Mouse (Mus musculus): Measurements from ENCODE around the gene Man2a1.

DNA sequence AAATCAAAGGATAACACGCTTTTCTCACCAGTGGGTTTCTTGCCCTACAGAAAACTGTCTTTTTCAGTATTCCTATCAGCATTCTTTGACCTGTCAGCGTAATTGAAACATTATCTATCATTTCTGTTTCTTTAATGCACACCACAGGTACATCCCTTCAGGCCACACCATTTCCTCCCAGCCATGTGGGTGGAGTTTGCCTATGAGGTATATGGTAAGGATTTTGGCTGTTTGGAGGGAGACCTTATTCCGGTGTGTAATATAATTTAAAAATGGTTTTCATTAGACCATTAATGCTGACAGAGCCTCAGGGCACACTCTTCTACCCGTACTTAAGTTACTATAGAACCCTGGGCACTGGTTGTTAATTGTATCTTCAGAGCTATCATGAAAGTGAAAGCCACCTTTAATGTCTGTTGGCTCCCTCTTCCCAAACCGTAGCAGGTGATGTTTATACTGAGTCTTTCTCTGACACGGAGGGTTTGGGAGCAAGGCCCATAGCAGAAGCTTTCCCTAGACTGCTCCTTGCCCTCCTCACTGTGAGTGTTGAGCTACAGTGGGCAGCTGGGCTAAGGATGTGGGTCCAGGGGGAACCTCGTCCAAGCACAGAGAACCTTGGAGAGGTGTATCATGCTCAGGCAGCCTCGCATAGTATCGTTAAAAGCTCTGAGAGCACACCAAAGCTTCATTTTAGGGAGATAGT, 21.3 kb downstream of the Man2a1 start:
- TF ChIP-seq CTCF (IDR thresholded peaks at IDR 0.05; ENCODE audit: control insufficient read depth, insufficient read depth, insufficient replicate concordance, low read depth, low read length) (no peak), POLR2A (IDR thresholded peaks at IDR 0.05; ENCODE audit: control insufficient read depth, low read depth, low read length) (no peak)

All from testis, adult 2 months (tissue).